Mouse (Mus musculus) megakaryocyte progenitor cell, adult 5-6 weeks (primary cell): ENCODE measurements around the gene Cpeb3. TPM values are rescaled to one million over a fixed set of nuclear protein-coding genes. Genes with fewer than 3 reads are reported as not detected.
"Not testable (repeated sequence)": the region's sequence is repeated elsewhere in the genome, so short reads cannot be mapped to it uniquely, and the experiment has no call there.

Source experiments
- ATAC-seq: replicated peaks from 2 replicates; pipeline ENCODE4 v1.8.0; 2016; ENCODE audit warnings: mild to moderate bottlenecking, moderate TSS enrichment, inconsistent platforms; ENCODE audit not compliant: poor library complexity
- total RNA-seq, 2 experiments: library from RNA; stranded (forward) in 1 of 2; stranded (reverse) in 1 of 2; fragments of 157-497, 149-512 nt in 1 of 2; fragments of 200-1000 nt in 1 of 2; gene quantifications; 2 replicates each; pipeline versions ENCODE4 v1.2.3 to v1.2.4; 2015 to 2017

Gene Cpeb3
- total RNA-seq, 2 experiments from 2014 or later = 0.12 to 0.49 TPM

GRCm38 (mm10) chr19:37090146-37091061 lies 118.0 kb downstream of the Cpeb3 start:
- no peak for ATAC-seq

GRCm38 (mm10) chr19:37088043-37088748 lies 120.2 kb downstream of the Cpeb3 start:
- no peak for ATAC-seq

- no peak for ATAC-seq
Measured at GRCm38 (mm10) chr19:37084546-37084945, 123.9 kb downstream of the Cpeb3 start.

GRCm38 (mm10) chr19:37081467-37081866 lies 126.9 kb downstream of the Cpeb3 start:
- ATAC-seq = no peak

GRCm38 (mm10) chr19:37079151-37079550 lies 129.2 kb downstream of the Cpeb3 start:
- no peak for ATAC-seq

GRCm38 (mm10) chr19:37078571-37078970 lies 129.8 kb downstream of the Cpeb3 start:
- no peak for ATAC-seq

- no peak for ATAC-seq
Measured at GRCm38 (mm10) chr19:37078064-37078463, 130.3 kb downstream of the Cpeb3 start.

- ATAC-seq = not testable (repeated sequence)
Measured at GRCm38 (mm10) chr19:37077258-37077657, 131.1 kb downstream of the Cpeb3 start.

GRCm38 (mm10) chr19:37076646-37077045 lies 131.8 kb downstream of the Cpeb3 start:
- no peak for ATAC-seq

GRCm38 (mm10) chr19:37076116-37076515 lies 132.3 kb downstream of the Cpeb3 start:
- ATAC-seq = no peak

GRCm38 (mm10) chr19:37075690-37076089 lies 132.7 kb downstream of the Cpeb3 start:
- no peak for ATAC-seq

GRCm38 (mm10) chr19:37074726-37075125 lies 133.7 kb downstream of the Cpeb3 start:
- ATAC-seq = no peak

- ATAC-seq = no peak
Measured at GRCm38 (mm10) chr19:37074276-37074675, 134.1 kb downstream of the Cpeb3 start.

- no peak for ATAC-seq
Measured at GRCm38 (mm10) chr19:37072871-37073629, 135.4 kb downstream of the Cpeb3 start.

GRCm38 (mm10) chr19:37069243-37069642 lies 139.2 kb downstream of the Cpeb3 start:
- no peak for ATAC-seq

GRCm38 (mm10) chr19:37060078-37060477 lies 148.3 kb downstream of the Cpeb3 start:
- no peak for ATAC-seq

- 0 out of 2 replicates have a peak, but pooled peaks have one; percentile 23 for ATAC-seq
Measured at GRCm38 (mm10) chr19:37059623-37060022, 148.8 kb downstream of the Cpeb3 start.

GRCm38 (mm10) chr19:37057161-37057905 lies 151.1 kb downstream of the Cpeb3 start:
- ATAC-seq = 0 out of 2 replicates have a peak, but pooled peaks have one; percentile 37

- 0 out of 2 replicates have a peak, but pooled peaks have one; percentile 26 for ATAC-seq
Measured at GRCm38 (mm10) chr19:37055976-37056556, 152.3 kb downstream of the Cpeb3 start.
